Mouse (Mus musculus): ENCODE data around the gene Med8. TPM values are rescaled to one million over a fixed set of nuclear protein-coding genes. Genes with fewer than 3 reads are reported as not detected.

The Med8 gene
- 49.6 TPM for polyA plus RNA-seq (2014; fragmentation: Illumina TruSeq; extraction: RNeasy Lipid Tissue Mini Kit (QIAGEN cat#74804); ENCODE audit: insufficient read depth, low read depth, low replicate concordance)

GRCm38 (mm10) chr4:118409142-118409900 is at the start of gene Med8, which contains the start of gene Szt2:
Gene Med8, plus strand, starts transcription at chr4:118409337.
Gene Szt2, minus strand, starts transcription at chr4:118409273.

GRCm38 (mm10) chr4:118427768-118428451 is 18.8 kb downstream of the Med8 start, which contains the start of gene Elovl1:
Gene Elovl1, plus strand, starts transcription at chr4:118428093.

GRCm38 (mm10) chr4:118436820-118437603 is 27.9 kb downstream of the Med8 start, which contains the start of gene Cdc20:
Gene Cdc20, minus strand, starts transcription at chr4:118437352.

GRCm38 (mm10) chr4:118457345-118457975 is 48.3 kb downstream of the Med8 start, which contains the start of gene Mpl:
Gene Mpl, minus strand, starts transcription at chr4:118457513.

Other genes with a start within 250 kb of the Med8 start
- gene Kdm4a, start 229.3 kb upstream of the Med8 start, polyA plus RNA-seq (2014; fragmentation: Illumina TruSeq; extraction: RNeasy Lipid Tissue Mini Kit (QIAGEN cat#74804); ENCODE audit: insufficient read depth, low read depth, low replicate concordance): 12.9 TPM
- gene Ptprf, start 117.9 kb upstream of the Med8 start, polyA plus RNA-seq (2014; fragmentation: Illumina TruSeq; extraction: RNeasy Lipid Tissue Mini Kit (QIAGEN cat#74804); ENCODE audit: insufficient read depth, low read depth, low replicate concordance): 32.3 TPM
- 11.1 TPM for gene Szt2, start 64 bp upstream of the Med8 start, polyA plus RNA-seq (2014; fragmentation: Illumina TruSeq; extraction: RNeasy Lipid Tissue Mini Kit (QIAGEN cat#74804); ENCODE audit: insufficient read depth, low read depth, low replicate concordance)
- 323 TPM for gene Elovl1, start 18.8 kb downstream of the Med8 start, polyA plus RNA-seq (2014; fragmentation: Illumina TruSeq; extraction: RNeasy Lipid Tissue Mini Kit (QIAGEN cat#74804); ENCODE audit: insufficient read depth, low read depth, low replicate concordance)
- 2.9 TPM for gene Cdc20, start 28.0 kb downstream of the Med8 start, polyA plus RNA-seq (2014; fragmentation: Illumina TruSeq; extraction: RNeasy Lipid Tissue Mini Kit (QIAGEN cat#74804); ENCODE audit: insufficient read depth, low read depth, low replicate concordance)
- 0.10 TPM for gene Mpl, start 48.2 kb downstream of the Med8 start, polyA plus RNA-seq (2014; fragmentation: Illumina TruSeq; extraction: RNeasy Lipid Tissue Mini Kit (QIAGEN cat#74804); ENCODE audit: insufficient read depth, low read depth, low replicate concordance)
- 69.8 TPM for gene Tie1, start 80.7 kb downstream of the Med8 start, polyA plus RNA-seq (2014; fragmentation: Illumina TruSeq; extraction: RNeasy Lipid Tissue Mini Kit (QIAGEN cat#74804); ENCODE audit: insufficient read depth, low read depth, low replicate concordance)
- gene 2610528J11Rik, start 117.7 kb downstream of the Med8 start, polyA plus RNA-seq (2014; fragmentation: Illumina TruSeq; extraction: RNeasy Lipid Tissue Mini Kit (QIAGEN cat#74804); ENCODE audit: insufficient read depth, low read depth, low replicate concordance): 12.1 TPM
- gene Tmem125, start 134.7 kb downstream of the Med8 start, polyA plus RNA-seq (2014; fragmentation: Illumina TruSeq; extraction: RNeasy Lipid Tissue Mini Kit (QIAGEN cat#74804); ENCODE audit: insufficient read depth, low read depth, low replicate concordance): 11.6 TPM
- gene Cfap57, start 211.4 kb downstream of the Med8 start, polyA plus RNA-seq (2014; fragmentation: Illumina TruSeq; extraction: RNeasy Lipid Tissue Mini Kit (QIAGEN cat#74804); ENCODE audit: insufficient read depth, low read depth, low replicate concordance): 2.5 TPM
- 50.0 TPM for gene Ebna1bp2, start 211.5 kb downstream of the Med8 start, polyA plus RNA-seq (2014; fragmentation: Illumina TruSeq; extraction: RNeasy Lipid Tissue Mini Kit (QIAGEN cat#74804); ENCODE audit: insufficient read depth, low read depth, low replicate concordance)
- not detected for gene Olfr62, start 249.6 kb downstream of the Med8 start, polyA plus RNA-seq (2014; fragmentation: Illumina TruSeq; extraction: RNeasy Lipid Tissue Mini Kit (QIAGEN cat#74804); ENCODE audit: insufficient read depth, low read depth, low replicate concordance)

Data from lung, adult 10 weeks (tissue).